Mouse (Mus musculus) testis, adult 10 weeks (tissue): Measurements from ENCODE around the gene Gdf3. TPM values are rescaled to one million over a fixed set of nuclear protein-coding genes. Genes with fewer than 3 reads are reported as not detected.

ENCODE experiments used
- polyA plus RNA-seq: library from polyadenylated mRNA; stranded (reverse); fragments of 350-450 nt; fragmentation: Illumina TruSeq; extraction: RNeasy Lipid Tissue Mini Kit (QIAGEN cat#74804); gene quantifications from one replicate; pipeline ENCODE4 v1.2.3, GENCODE M21; 2014; ENCODE audit warnings: low read depth, low replicate concordance

Gene Gdf3
- 0.15 TPM for polyA plus RNA-seq

GRCm38 (mm10) chr6:122609771-122610170 is at the start of gene Gdf3:
Gene Gdf3, minus strand, starts transcription at chr6:122610087.

GRCm38 (mm10) chr6:122626110-122626509 is 16.2 kb upstream of the Gdf3 start, which contains the start of gene Dppa3:
Gene Dppa3, plus strand, starts transcription at chr6:122626410.

GRCm38 (mm10) chr6:122602242-122602991 is 7.5 kb downstream of the Gdf3 start, which contains the start of gene Apobec1:
Gene Apobec1, minus strand, starts transcription at chr6:122602444.

Other genes with a start within 250 kb of the Gdf3 start
- 197 TPM for gene Rimklb, start 111.3 kb downstream of the Gdf3 start, polyA plus RNA-seq
- gene Mfap5, start 104.2 kb downstream of the Gdf3 start, polyA plus RNA-seq = 11.4 TPM
- not detected for gene Aicda, start 56.3 kb downstream of the Gdf3 start, polyA plus RNA-seq
- gene Apobec1, start 7.6 kb downstream of the Gdf3 start, polyA plus RNA-seq = 2.2 TPM
- gene Dppa3, start 16.3 kb upstream of the Gdf3 start, polyA plus RNA-seq = not detected
- gene Nanog, start 97.4 kb upstream of the Gdf3 start, polyA plus RNA-seq = 0.17 TPM
- gene Slc2a3, start 191.6 kb upstream of the Gdf3 start, polyA plus RNA-seq = 481 TPM
- gene Foxj2, start 209.8 kb upstream of the Gdf3 start, polyA plus RNA-seq = 2.1 TPM
- gene C3ar1, start 246.1 kb upstream of the Gdf3 start, polyA plus RNA-seq = 0.88 TPM